Mouse (Mus musculus) spleen, adult 2 months (tissue): Measurements from ENCODE around the gene Nfe2.

ENCODE experiments used
- CTCF ChIP-seq: fragments of 200-500 bp; IDR thresholded peaks from 2 replicates; pipeline ENCODE4 v1.5.1; 2011; ENCODE audit warnings: mild to moderate bottlenecking, inconsistent platforms; ENCODE audit not compliant: insufficient read depth, insufficient read length, insufficient replicate concordance; ENCODE audit errors: extremely low read depth
- POLR2A ChIP-seq: fragments of 200-500 bp; IDR thresholded peaks from 2 replicates; pipeline ENCODE4 v1.6.1; 2011; ENCODE audit warnings: low read depth, low read length, inconsistent platforms

- TF ChIP-seq CTCF (no peak), POLR2A (no peak)
Measured at GRCm38 (mm10) chr15:103228904-103229303, 29.3 kb downstream of the Nfe2 start.
